Mouse (Mus musculus): ENCODE data around the gene Wnk4. TPM values are rescaled to one million over a fixed set of nuclear protein-coding genes. Genes with fewer than 3 reads are reported as not detected.

The Wnk4 gene
- total RNA-seq, 2 experiments from 2014 or later, result 1.5 to 2.5 TPM

GRCm38 (mm10) chr11:101272446-101272845 is 12.1 kb downstream of the Wnk4 start:
- DNase-seq, result no peak

- DNase-seq, result no peak
These were observed 14.9 kb downstream of the Wnk4 start for GRCm38 (mm10) chr11:101275309-101275708.

GRCm38 (mm10) chr11:101276319-101277070 is 16.1 kb downstream of the Wnk4 start:
- DNase-seq, result no peak

DNA sequence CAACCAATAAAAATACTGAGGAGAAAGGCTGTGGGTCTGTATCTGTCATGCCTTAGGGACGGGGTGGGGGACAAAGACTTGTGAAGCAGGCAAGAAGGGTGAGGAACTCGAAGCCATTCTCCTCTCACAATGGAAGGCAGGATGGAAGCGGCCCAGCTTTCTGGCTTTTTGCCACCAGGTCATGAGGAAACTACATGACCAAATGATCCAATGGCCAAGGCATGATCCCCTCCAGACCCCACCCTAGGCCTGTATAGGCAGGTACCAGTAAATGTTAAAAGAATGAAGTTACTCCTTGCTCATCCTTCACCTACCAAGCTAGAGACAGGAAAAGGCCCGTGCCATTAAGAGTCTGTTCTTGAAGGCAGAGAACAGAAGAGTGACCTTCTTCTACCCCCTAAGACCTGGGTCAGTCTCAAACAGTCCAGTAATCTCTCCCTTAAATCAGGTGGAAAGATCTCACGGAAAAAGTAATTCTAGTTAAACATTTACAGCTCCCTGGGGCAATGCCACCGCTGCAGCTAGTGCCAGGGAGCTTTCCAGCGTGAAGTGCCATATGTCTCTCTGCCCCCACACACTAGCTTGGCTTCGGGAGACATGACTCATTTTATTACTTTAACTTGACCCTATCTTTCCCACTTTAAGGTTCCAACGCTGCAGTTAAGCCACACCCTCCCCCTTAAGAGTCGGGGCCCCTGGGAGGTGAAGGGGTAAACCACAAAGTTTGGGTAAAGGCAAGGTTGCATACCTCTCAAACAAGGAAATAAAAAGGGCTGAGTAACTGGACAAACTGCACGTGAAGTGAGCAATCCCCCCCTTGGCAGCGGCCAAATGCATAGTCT is 17.2 kb downstream of the Wnk4 start:
- DNase-seq, result no peak

DNA sequence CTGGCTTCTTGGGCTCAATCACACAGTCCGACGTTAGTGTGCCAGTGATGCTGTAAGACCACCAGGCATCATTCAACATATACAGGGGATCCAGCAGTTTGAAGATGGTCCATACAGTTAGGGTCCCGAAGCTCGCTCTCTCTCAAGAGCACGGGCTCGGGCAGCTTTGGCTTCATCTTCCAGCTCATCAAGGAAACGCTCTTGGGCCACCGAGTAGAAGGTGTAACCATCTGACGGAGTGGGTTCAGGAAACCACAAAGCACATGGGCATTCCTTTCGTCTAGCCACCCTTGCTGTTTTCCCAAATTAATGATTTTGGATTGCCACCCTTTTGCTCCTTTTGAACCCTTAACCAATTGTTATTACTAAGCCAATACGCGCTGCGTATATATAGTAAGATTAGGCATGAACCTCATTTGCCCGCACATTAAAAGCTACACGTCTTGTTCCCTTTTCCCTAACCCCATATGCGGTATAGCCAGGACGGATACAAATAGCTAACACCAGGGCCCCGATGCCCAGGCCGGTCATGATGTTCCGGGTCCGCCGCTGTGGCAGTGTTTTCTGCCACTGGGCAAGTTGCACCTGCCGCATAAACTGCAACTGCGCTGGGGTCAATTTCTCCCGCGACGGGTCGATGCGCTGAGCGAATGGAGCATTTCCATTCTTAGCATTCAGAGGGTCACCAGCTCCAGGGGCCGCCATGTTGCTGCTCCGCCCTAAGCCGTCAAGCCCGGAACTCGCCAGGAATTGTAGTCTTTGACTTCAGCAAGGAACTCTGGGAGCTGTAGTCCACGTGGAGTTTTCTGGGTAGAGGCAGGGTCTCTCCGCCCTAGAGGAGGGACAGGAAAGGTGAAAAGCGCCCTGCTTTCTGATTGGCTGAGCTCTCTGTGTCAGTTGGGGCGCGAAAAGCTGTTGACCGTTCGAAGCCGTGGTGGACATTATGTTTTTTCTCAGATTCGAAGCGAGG is 18.1 kb downstream of the Wnk4 start, which contains the start of the genes Cntd1 and Coa3:
TSS of gene Cntd1 (plus strand) at position 790 of the 970 bp plus-strand sequence.
TSS of gene Coa3 (minus strand) at position 892 of the 970 bp plus-strand sequence.
- DNase-seq, result peak; percentile 89 to 90

DNA sequence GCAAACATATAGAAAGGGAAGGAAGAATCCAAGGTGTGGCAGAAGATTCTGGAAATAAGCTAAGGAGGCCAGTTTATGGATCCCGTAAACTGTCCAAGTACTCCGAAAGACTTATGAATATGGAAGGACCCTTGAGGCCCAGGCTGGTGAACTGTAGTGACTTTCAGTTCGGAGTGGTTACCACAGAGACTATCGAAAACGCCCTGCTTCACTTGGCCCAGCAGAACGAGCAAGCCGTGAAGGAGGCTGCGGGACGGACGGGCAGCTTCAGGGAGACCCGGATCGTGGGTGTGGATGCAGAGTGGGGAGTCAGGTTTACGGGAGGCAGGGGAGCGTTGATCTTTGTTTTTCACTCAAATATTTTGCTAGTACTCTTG is 18.8 kb downstream of the Wnk4 start:
- no peak for DNase-seq

DNA sequence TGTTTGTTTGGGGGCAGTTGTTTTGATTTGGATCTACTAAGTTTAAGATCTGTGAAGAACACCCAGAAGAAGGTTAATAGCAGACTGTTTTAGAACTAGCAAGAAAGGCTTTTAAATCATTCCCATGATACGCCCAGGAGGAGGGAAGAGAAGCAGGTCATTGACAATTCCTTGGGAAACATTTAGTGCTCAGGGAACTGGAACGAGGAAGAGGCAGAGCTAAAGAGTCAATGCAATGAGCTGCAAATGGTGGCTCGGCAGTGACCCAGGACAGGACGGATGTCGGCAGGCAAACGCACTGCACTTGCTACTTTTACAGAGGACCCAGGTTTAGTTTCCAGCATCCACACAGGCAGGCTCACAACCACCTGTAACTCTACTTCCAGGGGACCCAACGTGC is 20.5 kb downstream of the Wnk4 start:
- no peak for DNase-seq

GRCm38 (mm10) chr11:101282896-101283295 is 22.5 kb downstream of the Wnk4 start:
- no peak for DNase-seq

DNA sequence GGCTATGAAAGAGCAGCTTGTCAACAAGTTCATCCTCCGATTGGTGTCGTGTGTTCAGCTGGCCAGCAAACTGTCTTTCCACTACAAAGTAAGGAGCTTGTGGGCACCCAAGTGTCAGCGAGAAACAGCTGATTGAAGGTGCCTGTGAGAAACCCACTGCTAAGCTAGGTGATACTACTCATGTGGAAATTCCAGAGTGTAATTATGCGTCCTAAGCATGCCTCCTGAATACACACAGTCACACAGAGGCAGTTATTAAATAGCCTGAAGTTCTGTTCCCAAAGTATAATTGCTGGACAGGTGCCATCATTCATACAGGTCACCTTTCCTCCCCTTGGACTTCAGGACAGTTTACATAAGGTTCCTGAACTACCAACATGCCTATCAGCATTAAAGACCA is 23.4 kb downstream of the Wnk4 start:
- no peak for DNase-seq

DNA sequence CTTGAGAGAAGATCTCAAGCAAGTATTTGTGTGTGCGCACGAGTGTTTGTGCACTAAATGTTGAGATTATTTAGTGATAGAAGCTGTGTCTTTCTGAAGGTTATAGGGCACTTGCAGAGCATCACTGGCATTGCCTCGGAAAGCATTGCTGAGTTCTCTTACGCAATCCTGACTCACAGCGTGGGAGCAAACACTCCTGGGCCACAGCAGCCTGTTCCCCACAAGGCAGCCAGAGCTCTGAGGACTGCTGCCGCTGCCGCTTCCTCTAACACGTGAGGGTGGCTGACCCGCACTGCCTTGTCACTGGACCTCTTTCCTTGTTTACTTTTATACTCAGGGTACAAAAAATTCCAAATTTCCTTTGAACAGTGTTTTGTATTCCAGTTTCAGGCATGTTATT is 26.9 kb downstream of the Wnk4 start:
- DNase-seq, result peak; percentile 74 to 80

- no peak for DNase-seq
These were observed 30.9 kb downstream of the Wnk4 start for GRCm38 (mm10) chr11:101291231-101291630.

DNA sequence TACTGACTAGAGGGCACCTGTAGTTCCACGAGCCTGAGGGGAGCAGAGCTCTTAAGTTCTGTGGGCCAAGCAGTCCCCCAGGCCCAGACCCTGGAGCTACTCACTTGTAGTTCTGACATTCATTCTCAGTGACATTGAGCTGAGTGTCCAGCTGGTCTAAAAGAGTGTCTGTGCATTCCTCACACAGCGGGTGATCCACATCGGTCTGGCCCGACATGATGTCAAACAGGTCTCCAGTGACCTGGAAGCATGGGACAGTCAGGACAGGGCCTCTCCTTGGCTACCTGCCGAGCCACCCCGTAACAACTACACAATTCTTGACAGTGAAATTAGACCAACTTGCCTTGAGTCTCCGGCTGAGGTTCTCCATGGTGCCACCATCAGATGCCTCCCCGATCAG is 34.8 kb downstream of the Wnk4 start:
- DNase-seq, result no peak

DNA sequence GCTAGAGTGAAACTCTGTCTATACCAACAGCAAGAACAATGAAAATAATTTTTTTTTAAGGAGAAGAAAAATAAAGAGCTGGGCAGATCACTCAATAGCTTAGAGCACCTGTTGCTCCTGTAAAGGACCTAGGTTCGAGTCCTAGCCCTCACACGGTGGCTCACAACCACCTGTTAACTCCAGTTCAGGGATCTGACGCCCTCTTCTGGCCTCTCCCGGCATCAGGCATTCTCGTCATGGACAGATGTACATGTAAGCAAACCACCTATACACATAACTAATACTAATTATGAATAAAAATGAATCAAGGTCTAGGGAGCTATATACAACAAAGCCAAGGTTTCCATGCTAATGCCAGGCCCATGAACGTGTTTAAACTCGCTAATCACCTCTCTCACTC is 40.5 kb downstream of the Wnk4 start:
- no peak for DNase-seq

GRCm38 (mm10) chr11:101301299-101302003 is 41.1 kb downstream of the Wnk4 start:
- no peak for DNase-seq

DNA sequence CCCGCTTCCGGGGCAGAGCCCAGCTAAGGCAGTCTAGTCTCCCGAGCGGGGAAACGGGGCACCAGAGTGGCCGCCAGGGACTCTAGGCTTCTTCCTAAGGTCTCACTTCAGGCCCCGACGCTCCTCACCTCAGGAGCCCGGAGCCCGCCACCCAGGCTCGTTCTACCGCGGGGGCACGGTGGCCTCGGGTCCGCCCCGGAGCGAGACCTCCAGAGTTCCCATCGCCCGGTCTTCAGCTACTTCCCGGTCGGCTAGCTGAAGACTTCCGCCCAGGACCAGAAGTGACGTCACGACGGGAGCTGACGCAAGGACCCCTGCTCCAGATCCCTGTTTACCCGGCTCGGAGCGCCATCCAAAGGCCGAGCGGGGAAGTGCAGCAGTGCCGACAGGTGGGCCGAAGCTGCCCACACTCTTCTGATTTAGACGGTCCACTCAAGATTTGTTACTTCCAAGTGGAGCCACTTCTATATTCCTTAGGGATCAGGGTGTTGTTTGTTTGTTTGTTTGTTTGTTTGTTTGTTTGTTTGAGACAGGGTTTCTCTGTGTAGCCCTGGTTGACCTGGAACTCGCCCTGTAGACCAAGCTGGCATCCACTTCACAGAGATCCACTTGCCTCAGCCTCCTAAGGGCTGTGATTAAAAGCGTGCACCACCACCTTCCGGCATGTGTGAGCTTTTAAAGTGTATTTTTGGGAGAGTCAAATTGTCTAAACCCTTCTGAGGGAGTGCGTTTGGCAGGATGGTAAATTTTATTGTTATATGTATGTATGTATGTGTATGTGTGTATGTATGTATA is 41.8 kb downstream of the Wnk4 start, which contains the start of gene Becn1:
TSS of gene Becn1 (minus strand) at position 283 of the 795 bp plus-strand sequence.
- peak; percentile 98 for DNase-seq

DNA sequence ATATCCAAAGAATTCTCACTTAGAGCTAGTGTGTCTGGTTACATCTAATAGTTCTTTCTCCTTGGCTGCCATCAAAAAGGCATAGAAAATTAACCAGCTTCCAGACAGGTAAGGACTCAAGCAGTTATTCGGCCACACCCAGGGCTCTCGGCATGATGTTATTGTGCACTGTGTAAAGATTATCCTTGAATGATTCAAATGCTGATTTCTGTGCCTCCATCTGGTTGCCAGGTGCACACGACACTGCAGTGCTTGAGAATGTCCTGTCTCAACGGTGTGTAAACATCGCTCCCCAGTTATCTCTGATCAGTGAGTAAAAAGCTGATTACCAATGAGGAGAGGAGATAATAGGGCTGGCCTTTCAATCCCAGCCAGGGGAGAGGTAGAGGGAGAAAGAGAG is 47.4 kb downstream of the Wnk4 start:
- DNase-seq, result no peak

- DNase-seq, result no peak
These were observed 50.7 kb downstream of the Wnk4 start for GRCm38 (mm10) chr11:101311083-101311482.

DNA sequence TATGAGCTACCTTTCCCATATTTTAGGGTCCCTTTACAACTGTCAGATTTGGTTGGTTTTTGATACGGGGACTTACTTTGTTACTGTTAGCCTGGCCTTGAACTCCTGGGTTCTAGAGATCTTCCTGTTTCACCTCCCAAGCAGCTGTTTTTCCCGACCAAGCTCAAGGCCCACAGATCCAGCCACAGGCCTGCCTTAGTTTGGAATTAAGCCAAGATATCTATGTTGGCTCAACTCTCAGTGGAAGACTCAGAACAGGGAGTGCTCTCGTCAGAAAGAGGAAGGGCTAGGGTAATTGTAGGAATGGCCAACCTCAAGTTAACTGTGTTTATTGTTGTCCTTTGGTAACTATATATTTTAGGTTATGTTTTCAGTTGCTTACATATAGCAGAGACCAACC is 51.8 kb downstream of the Wnk4 start:
- no peak for DNase-seq

GRCm38 (mm10) chr11:101314567-101314966 is 54.2 kb downstream of the Wnk4 start:
- DNase-seq, result no peak

DNA sequence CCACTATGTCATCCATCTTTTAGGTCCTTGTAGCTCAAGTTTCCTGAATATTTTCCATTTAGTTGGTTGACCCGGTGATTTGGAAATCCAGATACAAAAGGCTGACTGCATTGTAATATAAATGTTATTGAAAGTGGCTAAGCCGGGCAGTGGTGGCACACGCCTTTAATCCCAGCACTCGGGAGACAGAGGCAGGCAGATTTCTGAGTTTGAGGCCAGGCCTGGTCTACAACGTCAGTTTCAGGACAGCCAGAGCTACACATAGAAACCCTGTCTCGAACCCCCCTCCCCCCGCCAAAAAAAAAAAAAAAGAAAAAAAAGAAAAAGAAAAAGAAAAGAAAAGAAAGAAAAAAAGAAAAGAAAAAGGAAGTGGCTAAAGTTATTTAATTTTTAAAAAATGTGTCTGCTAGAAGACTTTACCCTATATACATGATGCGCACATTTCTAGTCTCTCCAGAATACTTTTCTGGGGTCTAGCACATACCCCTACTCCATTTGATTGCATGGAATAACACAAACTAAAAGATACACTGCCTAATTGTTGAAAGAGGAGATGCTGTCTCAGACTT is 54.8 kb downstream of the Wnk4 start:
- no peak for DNase-seq
